Mouse (Mus musculus) stomach, postnatal 0 days (tissue): ENCODE measurements around the gene Atp8b4.

Experiments
- CTCF ChIP-seq: IDR thresholded peaks from 2 replicates; pipeline ENCODE4 v1.5.1; 2016; ENCODE audit warnings: antibody characterized with exemption, low read depth, mild to moderate bottlenecking, moderate library complexity
- EP300 ChIP-seq: optimal IDR thresholded peaks from 2 replicates; pipeline ENCODE3; 2016; ENCODE audit warnings: antibody characterized with exemption

- TF ChIP-seq EP300 = no peak
- TF ChIP-seq CTCF = no peak
Observed at GRCm38 (mm10) chr2:126434305-126434704, 66.2 kb downstream of the Atp8b4 start.
